Mouse (Mus musculus) ES-Bruce4 (cell line): Measurements from ENCODE around the gene Scn2a.

Source experiments
- CTCF ChIP-seq: IDR thresholded peaks from one replicate; pipeline ENCODE4 v1.8.1; 2011; ENCODE audit warnings: low read depth, low read length
- EP300 ChIP-seq: IDR thresholded peaks from 2 replicates; pipeline ENCODE4 v1.6.1; 2011; ENCODE audit warnings: low read depth, low read length; ENCODE audit not compliant: insufficient read depth
- POLR2A ChIP-seq: IDR thresholded peaks from one replicate; pipeline ENCODE4 v1.8.1; 2011; ENCODE audit warnings: low read length; ENCODE audit not compliant: insufficient read depth

- no peak for TF ChIP-seq EP300
- no peak for TF ChIP-seq POLR2A
- no peak for TF ChIP-seq CTCF
Measured at GRCm38 (mm10) chr2:65619781-65620180, 790 bp upstream of the Scn2a start.
